Mouse (Mus musculus): ENCODE measurements at regions not wholly inside any gene's neighbourhood (a gene's known extent, or its start where the extent isn't known, plus 50 kb on each side); places are given as distances from the start of the nearest gene placed in this dataset.
"Not testable (repeated sequence)": the region's sequence is repeated elsewhere in the genome, so short reads cannot be mapped to it uniquely, and the experiment has no call there.

DNA sequence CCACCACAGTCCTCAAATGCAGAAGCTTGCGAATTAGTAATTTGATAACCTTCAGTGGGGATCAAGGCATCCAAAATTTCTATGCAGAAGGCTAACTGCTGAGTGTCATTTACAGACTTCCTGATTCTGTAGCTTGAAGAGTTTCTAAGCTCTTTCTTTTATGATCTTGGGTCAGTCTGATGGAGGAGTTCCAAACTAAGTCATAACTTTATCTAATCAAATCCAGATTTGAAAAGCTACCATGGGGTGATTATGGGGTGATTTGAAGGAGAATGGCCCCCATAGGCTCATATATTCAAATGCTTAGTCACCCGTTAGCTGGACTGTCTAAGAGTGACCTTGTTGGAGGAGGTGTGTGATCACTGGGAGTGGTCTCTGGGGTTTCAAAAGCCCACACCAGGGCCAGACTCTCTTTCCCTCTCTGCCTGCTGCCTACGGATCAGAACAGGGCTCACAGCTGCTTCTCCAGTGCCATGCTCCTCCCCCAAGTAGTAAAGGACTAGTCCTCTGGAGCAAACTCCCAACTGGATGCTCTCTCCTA, 152.0 kb upstream of the Supt20 start:
- no peak for ATAC-seq (replicated peaks; ENCODE audit: poor library complexity, severe bottlenecking)

- ATAC-seq (replicated peaks; ENCODE audit: poor library complexity, severe bottlenecking), result no peak
Observed at GRCm38 (mm10) chr3:54541389-54541788, 151.2 kb upstream of the Supt20 start.

DNA sequence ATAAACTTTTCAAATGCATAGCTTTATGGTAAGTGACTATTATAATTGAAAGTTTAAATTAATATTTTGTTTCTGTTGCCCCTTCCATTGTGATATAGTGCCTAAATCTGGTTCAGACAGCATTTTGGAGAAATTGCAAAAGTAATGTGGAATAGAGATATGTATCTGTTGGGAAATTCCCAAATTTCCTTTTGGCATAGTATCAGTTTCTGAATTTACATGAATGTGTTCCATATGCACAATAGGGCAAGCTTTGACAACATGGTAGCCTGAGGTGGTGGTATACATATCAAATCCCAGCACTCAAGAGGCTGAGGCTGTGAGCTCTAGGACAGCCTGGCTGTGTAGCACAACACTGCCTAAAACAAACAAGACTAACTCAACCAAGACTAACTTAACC, 147.2 kb upstream of the Supt20 start:
- ATAC-seq (replicated peaks; ENCODE audit: poor library complexity, severe bottlenecking), result no peak

- no peak for ATAC-seq (replicated peaks; ENCODE audit: poor library complexity, severe bottlenecking)
Observed at GRCm38 (mm10) chr3:54551908-54552307, 140.7 kb upstream of the Supt20 start.

- peak; percentile 35 for ATAC-seq (replicated peaks; ENCODE audit: poor library complexity, severe bottlenecking)
Observed at GRCm38 (mm10) chr3:54555954-54556353, 136.7 kb upstream of the Supt20 start.

DNA sequence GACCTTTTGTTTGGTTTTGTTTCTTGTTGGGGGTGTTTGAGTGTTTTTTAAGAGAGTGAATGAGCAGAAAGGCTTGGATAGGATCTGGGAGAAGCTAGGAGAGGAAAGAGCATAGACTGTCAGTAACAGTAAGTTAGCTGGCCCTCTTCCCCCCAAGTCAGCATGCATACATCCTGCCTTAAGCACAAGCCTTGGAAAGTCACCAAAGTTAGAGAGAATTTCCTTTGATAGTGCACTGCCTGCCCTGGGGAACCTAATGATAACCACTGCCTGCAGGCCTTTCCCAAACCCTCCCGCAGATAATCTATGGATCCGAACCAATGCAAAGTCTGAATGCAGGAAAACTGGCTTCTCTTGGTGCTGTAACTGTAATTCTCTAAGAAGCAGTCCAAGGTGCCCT, 133.6 kb upstream of the Supt20 start:
- no peak for ATAC-seq (replicated peaks; ENCODE audit: poor library complexity, severe bottlenecking)

DNA sequence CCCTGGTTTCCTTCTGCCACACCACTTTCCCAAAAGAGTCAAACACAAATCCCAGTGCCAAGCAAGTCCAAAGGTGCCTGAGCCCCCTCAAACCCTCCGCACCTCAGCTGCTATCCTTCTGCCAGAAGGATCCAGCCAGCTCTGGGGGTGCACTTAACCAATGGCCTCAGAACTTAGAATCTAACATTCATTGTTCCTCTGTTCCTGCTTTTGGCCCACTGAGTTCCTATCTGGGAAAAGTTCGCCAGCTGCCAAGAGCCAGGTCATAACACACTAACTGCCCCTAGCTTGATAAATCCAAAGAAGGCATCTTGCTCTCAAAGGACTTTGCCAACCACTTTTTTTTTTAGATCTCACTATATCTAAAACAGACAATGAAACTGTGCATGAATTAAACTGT, 133.1 kb upstream of the Supt20 start:
- no peak for ATAC-seq (replicated peaks; ENCODE audit: poor library complexity, severe bottlenecking)

- ATAC-seq (replicated peaks; ENCODE audit: poor library complexity, severe bottlenecking), result no peak
Observed at GRCm38 (mm10) chr3:54560056-54560922, 132.3 kb upstream of the Supt20 start.

GRCm38 (mm10) chr3:54567329-54567728, 125.3 kb upstream of the Supt20 start:
- ATAC-seq (replicated peaks; ENCODE audit: poor library complexity, severe bottlenecking), result peak; percentile 75

- ATAC-seq (replicated peaks; ENCODE audit: poor library complexity, severe bottlenecking), result no peak
Observed at GRCm38 (mm10) chr3:54568096-54568495, 124.5 kb upstream of the Supt20 start.

DNA sequence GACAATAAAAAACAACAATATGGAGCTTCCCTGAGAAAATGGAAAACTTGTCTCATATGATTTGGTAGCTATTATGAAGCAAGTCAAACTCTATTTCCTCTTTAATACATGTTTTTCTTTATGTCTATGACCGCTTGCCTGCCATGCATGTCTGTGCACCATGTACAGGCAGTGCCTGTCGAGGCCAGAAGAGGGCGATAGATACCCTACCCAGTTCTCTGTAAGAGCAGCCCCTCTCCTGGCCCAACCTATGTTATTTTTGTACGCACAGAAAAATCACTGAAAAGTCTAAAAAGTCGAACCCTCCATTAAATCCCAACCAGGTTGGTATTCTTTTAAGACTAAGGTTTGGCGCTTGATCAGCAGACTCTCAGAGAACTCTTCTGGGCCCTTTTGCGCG, 122.1 kb upstream of the Supt20 start:
- no peak for ATAC-seq (replicated peaks; ENCODE audit: poor library complexity, severe bottlenecking)

GRCm38 (mm10) chr3:54577851-54578250, 114.8 kb upstream of the Supt20 start:
- ATAC-seq (replicated peaks; ENCODE audit: poor library complexity, severe bottlenecking), result no peak

DNA sequence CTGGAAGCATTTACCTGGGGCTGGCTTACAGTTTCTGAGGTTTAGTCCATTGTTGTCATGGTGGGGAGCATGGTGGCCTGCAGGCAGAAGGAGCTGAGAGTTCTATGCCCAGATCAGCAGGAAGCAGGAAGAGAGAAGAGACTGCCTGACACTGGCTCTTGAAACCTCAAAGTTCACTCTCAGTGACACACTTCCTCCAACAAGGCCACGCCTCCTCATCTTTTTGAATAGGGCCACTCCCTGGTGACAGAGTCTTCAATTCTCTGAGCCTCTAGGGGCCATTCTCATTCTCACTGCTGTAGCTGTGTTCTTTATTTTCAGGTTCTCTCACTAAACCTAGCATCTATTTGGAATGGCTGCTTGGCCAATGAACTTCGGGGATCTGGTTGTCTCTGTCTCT, 113.2 kb upstream of the Supt20 start:
- no peak for ATAC-seq (replicated peaks; ENCODE audit: poor library complexity, severe bottlenecking)

- ATAC-seq (replicated peaks; ENCODE audit: poor library complexity, severe bottlenecking), result no peak
Observed at GRCm38 (mm10) chr3:54580339-54580738, 112.3 kb upstream of the Supt20 start.

GRCm38 (mm10) chr3:54585781-54586180, 106.8 kb upstream of the Supt20 start:
- ATAC-seq (replicated peaks; ENCODE audit: poor library complexity, severe bottlenecking), result not testable (repeated sequence)

- no peak for ATAC-seq (replicated peaks; ENCODE audit: poor library complexity, severe bottlenecking)
Observed at GRCm38 (mm10) chr3:54587127-54587995, 105.2 kb upstream of the Supt20 start.

DNA sequence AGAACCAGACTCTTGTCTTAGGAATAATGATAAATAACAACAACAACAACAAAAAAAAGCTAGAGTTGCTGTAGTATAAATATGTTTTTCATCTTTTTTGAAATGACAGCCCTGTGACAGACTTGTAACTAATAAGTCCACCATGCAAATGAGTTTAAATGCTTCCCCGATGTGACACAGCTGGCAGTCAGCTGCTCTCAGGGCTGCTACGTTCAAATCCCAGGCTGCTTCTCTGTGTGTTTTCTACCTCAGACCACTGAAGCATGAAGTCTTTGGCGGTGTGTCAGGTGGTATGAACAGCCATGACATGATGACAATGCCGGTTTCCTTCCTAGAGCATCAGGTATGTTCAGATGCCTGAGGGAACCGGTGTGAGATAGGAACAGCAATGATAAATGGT, 104.4 kb upstream of the Supt20 start:
- ATAC-seq (replicated peaks; ENCODE audit: poor library complexity, severe bottlenecking), result no peak

GRCm38 (mm10) chr3:54589976-54590375, 102.6 kb upstream of the Supt20 start:
- ATAC-seq (replicated peaks; ENCODE audit: poor library complexity, severe bottlenecking), result peak; percentile 82

DNA sequence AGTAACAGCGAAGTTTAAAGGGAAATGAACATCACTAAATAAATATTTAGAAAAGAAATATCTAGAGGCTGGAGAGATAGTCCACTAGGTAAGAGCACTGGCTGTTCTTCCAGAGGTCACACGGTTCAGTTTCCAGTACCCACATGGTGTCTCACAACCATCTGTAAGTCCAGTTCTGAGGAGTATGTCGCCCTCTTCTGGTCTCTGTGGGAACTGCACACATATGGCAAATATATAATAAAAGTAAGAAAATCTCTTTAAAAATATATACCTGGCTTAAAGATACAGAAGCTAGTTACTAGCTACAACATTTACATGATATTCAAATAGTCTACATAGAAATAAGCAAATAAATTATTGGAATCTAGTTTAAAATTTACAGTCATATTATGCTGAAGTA, 101.4 kb upstream of the Supt20 start:
- no peak for ATAC-seq (replicated peaks; ENCODE audit: poor library complexity, severe bottlenecking)

DNA sequence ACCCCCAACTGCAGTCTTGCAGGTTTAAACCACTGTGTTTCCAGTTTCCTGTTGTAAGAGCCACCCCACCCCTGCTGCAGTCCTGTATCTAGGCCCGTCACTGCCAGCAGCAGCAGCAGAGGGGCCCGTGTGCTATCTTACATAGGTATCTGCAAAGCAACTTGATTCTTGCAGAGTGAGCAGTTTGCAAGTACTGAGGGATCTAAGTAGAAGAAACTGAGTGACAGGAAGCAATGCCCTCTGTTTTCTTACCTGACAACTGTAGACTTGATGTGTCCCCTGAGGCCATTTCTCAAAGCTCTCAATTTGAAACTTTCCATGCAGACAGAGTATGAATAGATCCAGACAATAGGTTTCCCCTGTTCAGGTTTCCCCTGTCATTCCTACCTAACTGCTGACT, 100.5 kb upstream of the Supt20 start:
- no peak for ATAC-seq (replicated peaks; ENCODE audit: poor library complexity, severe bottlenecking)
